Mouse (Mus musculus): Measurements from ENCODE around the gene Ddx31. TPM values are rescaled to one million over a fixed set of nuclear protein-coding genes. Genes with fewer than 3 reads are reported as not detected.

Ddx31 gene
- polyA plus RNA-seq, 1 experiment: 27.0 TPM

- no peak overlapping the region for H3K27ac ChIP-seq (ENCODE audit: insufficient read depth, low read length)
- H3K9me3 ChIP-seq (replicated peaks; ENCODE audit: control insufficient read depth, insufficient read depth, low read length, poor library complexity, severe bottlenecking): no peaks in the 10 kb centered on the region
- H3K27me3 ChIP-seq (ENCODE audit: control insufficient read depth, insufficient read depth, low read length, poor library complexity, severe bottlenecking): peaks cover 11% of the 10 kb centered on the region; the same call in 1 of the 2 replicates
- TF ChIP-seq CTCF (IDR thresholded peaks at IDR 0.05; ENCODE audit: low read depth, low read length) (no peak), POLR2A (IDR thresholded peaks at IDR 0.05; ENCODE audit: insufficient read depth, low read length) (no peak), EP300 (IDR thresholded peaks at IDR 0.05; ENCODE audit: insufficient read depth, low read depth, low read length) (no peak)
- H3K4me1 ChIP-seq (ENCODE audit: control insufficient read depth, insufficient read depth, low read length): peaks cover 3% of the 10 kb centered on the region
- peak overlapping the region; percentile 8; the same call in 1 of the 2 replicates for H3K4me3 ChIP-seq (ENCODE audit: low read depth, low read length)
- H3K9ac ChIP-seq (ENCODE audit: low read depth, poor library complexity, severe bottlenecking): no peak overlapping the region
- H3K36me3 ChIP-seq (ENCODE audit: control insufficient read depth, insufficient read depth, low read length, poor library complexity, severe bottlenecking): no peaks in the 10 kb centered on the region
These were observed 72.0 kb downstream of the Ddx31 start for GRCm38 (mm10) chr2:28912039-28912700.

DNA sequence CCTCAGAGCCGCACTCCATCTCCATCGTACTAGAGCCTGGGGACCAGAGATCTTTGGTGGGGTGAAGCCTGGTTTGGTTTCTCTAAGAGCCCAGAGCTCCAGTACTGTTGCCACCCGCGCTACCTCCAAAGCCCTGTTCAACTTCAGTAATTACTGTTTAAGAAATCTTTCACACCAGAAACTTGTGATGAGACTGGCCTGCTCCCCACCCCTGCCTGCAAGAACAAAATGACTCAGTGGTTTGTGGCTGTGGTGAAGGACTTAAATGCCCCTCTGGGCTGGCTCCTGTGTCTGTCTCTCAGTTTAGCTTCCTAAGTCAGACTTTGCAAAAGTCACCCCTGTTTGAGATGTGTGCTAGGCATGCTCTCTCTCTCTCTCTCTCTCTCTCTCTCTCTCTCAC lies 72.8 kb downstream of the Ddx31 start:
- Histone ChIP-seq H3K36me3 (ENCODE audit: control insufficient read depth, insufficient read depth, low read length, poor library complexity, severe bottlenecking) (no peaks in the 10 kb centered on the region), H3K27ac (ENCODE audit: insufficient read depth, low read length) (no peak overlapping the region)
- no peak for TF ChIP-seq CTCF (IDR thresholded peaks at IDR 0.05; ENCODE audit: low read depth, low read length)
- no peak for TF ChIP-seq POLR2A (IDR thresholded peaks at IDR 0.05; ENCODE audit: insufficient read depth, low read length)
- no peak for TF ChIP-seq EP300 (IDR thresholded peaks at IDR 0.05; ENCODE audit: insufficient read depth, low read depth, low read length)

DNA sequence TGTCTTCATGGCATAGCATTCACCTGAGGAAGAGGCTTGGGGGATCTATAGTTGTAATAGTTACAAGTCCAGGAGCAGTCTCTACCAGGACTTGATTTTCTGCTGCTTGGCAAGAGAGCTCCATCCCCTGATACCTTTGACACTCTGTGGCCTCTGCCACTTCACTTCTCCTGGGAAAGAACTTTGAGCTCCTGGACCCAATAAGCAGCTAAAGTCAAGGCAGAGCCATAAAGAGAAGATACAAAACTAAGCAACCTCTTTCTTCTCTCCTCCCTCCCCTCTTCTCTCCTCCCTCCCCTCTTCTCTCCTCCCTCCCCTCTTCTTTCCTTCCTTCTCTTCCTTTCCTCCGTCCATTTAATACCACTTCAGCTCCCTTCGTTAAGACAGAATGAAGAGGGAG lies 73.9 kb downstream of the Ddx31 start:
- H3K9ac ChIP-seq (ENCODE audit: low read depth, poor library complexity, severe bottlenecking): no peak overlapping the region
- H3K36me3 ChIP-seq (ENCODE audit: control insufficient read depth, insufficient read depth, low read length, poor library complexity, severe bottlenecking): no peaks in the 10 kb centered on the region
- H3K27ac ChIP-seq (ENCODE audit: insufficient read depth, low read length): no peak overlapping the region
- H3K4me1 ChIP-seq (ENCODE audit: control insufficient read depth, insufficient read depth, low read length): no peaks in the 10 kb centered on the region
- no peak overlapping the region for H3K4me3 ChIP-seq (ENCODE audit: low read depth, low read length)
- H3K9me3 ChIP-seq (replicated peaks; ENCODE audit: control insufficient read depth, insufficient read depth, low read length, poor library complexity, severe bottlenecking): no peaks in the 10 kb centered on the region
- H3K27me3 ChIP-seq (ENCODE audit: control insufficient read depth, insufficient read depth, low read length, poor library complexity, severe bottlenecking): peaks cover 13% of the 10 kb centered on the region; the same call in 1 of the 2 replicates
- TF ChIP-seq CTCF (IDR thresholded peaks at IDR 0.05; ENCODE audit: low read depth, low read length) (no peak), EP300 (IDR thresholded peaks at IDR 0.05; ENCODE audit: insufficient read depth, low read depth, low read length) (no peak)

More for the DNA sequence above, 72.8 kb downstream of the Ddx31 start:
- H3K9ac ChIP-seq (ENCODE audit: low read depth, poor library complexity, severe bottlenecking): no peak overlapping the region
- H3K9me3 ChIP-seq (replicated peaks; ENCODE audit: control insufficient read depth, insufficient read depth, low read length, poor library complexity, severe bottlenecking): no peaks in the 10 kb centered on the region
- H3K4me3 ChIP-seq (ENCODE audit: low read depth, low read length): no peak overlapping the region
- peaks cover 11% of the 10 kb centered on the region; the same call in 1 of the 2 replicates for H3K27me3 ChIP-seq (ENCODE audit: control insufficient read depth, insufficient read depth, low read length, poor library complexity, severe bottlenecking)
- H3K4me1 ChIP-seq (ENCODE audit: control insufficient read depth, insufficient read depth, low read length): peaks cover 3% of the 10 kb centered on the region

- Histone ChIP-seq H3K27me3 (ENCODE audit: control insufficient read depth, insufficient read depth, low read length, poor library complexity, severe bottlenecking) (peaks cover 5% of the 10 kb centered on the region; the same call in 1 of the 2 replicates), H3K36me3 (ENCODE audit: control insufficient read depth, insufficient read depth, low read length, poor library complexity, severe bottlenecking) (no peaks in the 10 kb centered on the region)
These were observed 75.0 kb downstream of the Ddx31 start for GRCm38 (mm10) chr2:28915104-28915738.

DNA sequence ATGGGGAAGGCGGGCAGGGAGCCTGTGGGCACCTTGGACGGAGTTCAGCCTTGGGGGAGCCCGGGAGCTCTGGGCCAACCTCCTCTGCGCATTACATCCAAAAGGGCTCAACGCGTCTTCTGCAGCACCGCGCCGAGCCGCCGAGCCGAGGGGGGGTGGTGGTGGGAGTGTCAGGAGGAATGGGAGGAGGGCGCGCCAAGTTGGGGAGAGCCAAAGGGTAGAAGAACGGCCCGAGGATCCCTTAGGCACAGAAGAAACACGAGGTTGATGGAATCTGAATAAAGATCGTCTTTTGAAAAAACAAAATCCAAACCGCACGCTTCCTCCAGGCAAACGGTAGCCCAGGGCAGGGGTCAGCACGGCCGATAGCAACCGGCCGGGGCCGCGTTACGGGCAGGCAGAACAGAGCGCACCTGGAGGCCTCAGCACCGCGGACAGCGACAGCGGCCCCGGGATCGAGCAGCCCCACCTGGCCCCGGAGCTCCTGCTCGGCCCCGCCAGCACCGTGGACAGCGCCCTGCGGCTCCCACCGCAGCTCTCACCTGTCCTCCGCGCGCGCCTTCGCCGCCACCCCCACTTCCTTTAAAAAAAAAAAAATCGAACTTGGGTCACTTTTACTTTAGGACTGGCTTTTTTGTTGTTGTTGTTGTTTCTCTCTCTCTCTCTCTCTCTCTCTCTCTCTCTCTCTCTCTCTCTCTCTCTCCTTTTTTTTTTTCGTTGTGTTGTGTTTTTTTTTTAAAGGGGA lies 75.7 kb downstream of the Ddx31 start:
- Histone ChIP-seq H3K4me3 (ENCODE audit: low read depth, low read length) (peak overlapping the region; percentile 9; the same call in 1 of the 2 replicates), H3K9me3 (replicated peaks; ENCODE audit: control insufficient read depth, insufficient read depth, low read length, poor library complexity, severe bottlenecking) (no peaks in the 10 kb centered on the region), H3K27ac (ENCODE audit: insufficient read depth, low read length) (no peak overlapping the region), H3K9ac (ENCODE audit: low read depth, poor library complexity, severe bottlenecking) (no peak overlapping the region), H3K4me1 (ENCODE audit: control insufficient read depth, insufficient read depth, low read length) (no peaks in the 10 kb centered on the region), H3K27me3 (ENCODE audit: control insufficient read depth, insufficient read depth, low read length, poor library complexity, severe bottlenecking) (peaks cover 5% of the 10 kb centered on the region; the same call in 1 of the 2 replicates), H3K36me3 (ENCODE audit: control insufficient read depth, insufficient read depth, low read length, poor library complexity, severe bottlenecking) (no peaks in the 10 kb centered on the region)
- TF ChIP-seq CTCF (IDR thresholded peaks at IDR 0.05; ENCODE audit: low read depth, low read length) (no peak), EP300 (IDR thresholded peaks at IDR 0.05; ENCODE audit: insufficient read depth, low read depth, low read length) (no peak), POLR2A (IDR thresholded peaks at IDR 0.05; ENCODE audit: insufficient read depth, low read length) (no peak)

More at GRCm38 (mm10) chr2:28915104-28915738, 75.0 kb downstream of the Ddx31 start:
- H3K9ac ChIP-seq (ENCODE audit: low read depth, poor library complexity, severe bottlenecking): no peak overlapping the region
- TF ChIP-seq CTCF (IDR thresholded peaks at IDR 0.05; ENCODE audit: low read depth, low read length) (no peak), EP300 (IDR thresholded peaks at IDR 0.05; ENCODE audit: insufficient read depth, low read depth, low read length) (no peak), POLR2A (IDR thresholded peaks at IDR 0.05; ENCODE audit: insufficient read depth, low read length) (no peak)
- no peak overlapping the region for H3K4me3 ChIP-seq (ENCODE audit: low read depth, low read length)
- no peak overlapping the region for H3K27ac ChIP-seq (ENCODE audit: insufficient read depth, low read length)
- no peaks in the 10 kb centered on the region for H3K4me1 ChIP-seq (ENCODE audit: control insufficient read depth, insufficient read depth, low read length)
- H3K9me3 ChIP-seq (replicated peaks; ENCODE audit: control insufficient read depth, insufficient read depth, low read length, poor library complexity, severe bottlenecking): no peaks in the 10 kb centered on the region

Data from ES-Bruce4 (cell line).